Mouse (Mus musculus) thymus, postnatal 25 days (tissue): ENCODE data around the gene Rbks.
"Not testable (repeated sequence)": the region's sequence is repeated elsewhere in the genome, so short reads cannot be mapped to it uniquely, and the experiment has no call there.

Source experiments
- DNase-seq: peaks from one replicate; pipeline ENCODE4 v3.0.0; 2022

The Rbks gene

GRCm38 (mm10) chr5:31671137-31671536 is 26.3 kb downstream of the Rbks start:
- no peak for DNase-seq

GRCm38 (mm10) chr5:31669984-31670383 is 27.4 kb downstream of the Rbks start:
- no peak for DNase-seq

GRCm38 (mm10) chr5:31668325-31668968 is 29.0 kb downstream of the Rbks start:
- no peak for DNase-seq

- no peak for DNase-seq
Measured at GRCm38 (mm10) chr5:31666176-31666575, 31.3 kb downstream of the Rbks start.

- DNase-seq, result no peak
Measured at GRCm38 (mm10) chr5:31655688-31656190, 41.7 kb downstream of the Rbks start.

GRCm38 (mm10) chr5:31650518-31651288 is 46.7 kb downstream of the Rbks start:
- DNase-seq, result no peak

GRCm38 (mm10) chr5:31647327-31647726 is 50.1 kb downstream of the Rbks start:
- DNase-seq, result no peak

GRCm38 (mm10) chr5:31646574-31646973 is 50.9 kb downstream of the Rbks start:
- no peak for DNase-seq

- DNase-seq, result no peak
Measured at GRCm38 (mm10) chr5:31645798-31646197, 51.6 kb downstream of the Rbks start.

GRCm38 (mm10) chr5:31644847-31645246 is 52.6 kb downstream of the Rbks start:
- DNase-seq, result no peak

GRCm38 (mm10) chr5:31644272-31644671 is 53.2 kb downstream of the Rbks start:
- no peak for DNase-seq

- DNase-seq, result no peak
Measured at GRCm38 (mm10) chr5:31642300-31642699, 55.1 kb downstream of the Rbks start.

- DNase-seq, result no peak
Measured at GRCm38 (mm10) chr5:31640542-31640941, 56.9 kb downstream of the Rbks start.

GRCm38 (mm10) chr5:31636636-31637253 is 60.7 kb downstream of the Rbks start:
- no peak for DNase-seq

GRCm38 (mm10) chr5:31634679-31635078 is 62.7 kb downstream of the Rbks start:
- no peak for DNase-seq

- no peak for DNase-seq
Measured at GRCm38 (mm10) chr5:31634161-31634560, 63.3 kb downstream of the Rbks start.

- not testable (repeated sequence) for DNase-seq
Measured at GRCm38 (mm10) chr5:31631169-31631568, 66.3 kb downstream of the Rbks start.

GRCm38 (mm10) chr5:31630064-31630463 is 67.4 kb downstream of the Rbks start:
- no peak for DNase-seq

- no peak for DNase-seq
Measured at GRCm38 (mm10) chr5:31628555-31628954, 68.9 kb downstream of the Rbks start.

- no peak for DNase-seq
Measured at GRCm38 (mm10) chr5:31627562-31628526, 69.6 kb downstream of the Rbks start.

GRCm38 (mm10) chr5:31627117-31627516 is 70.3 kb downstream of the Rbks start:
- no peak for DNase-seq

GRCm38 (mm10) chr5:31620326-31620725 is 77.1 kb downstream of the Rbks start:
- DNase-seq, result no peak
